Mouse (Mus musculus): ENCODE results near the gene Ptprd.

DNA sequence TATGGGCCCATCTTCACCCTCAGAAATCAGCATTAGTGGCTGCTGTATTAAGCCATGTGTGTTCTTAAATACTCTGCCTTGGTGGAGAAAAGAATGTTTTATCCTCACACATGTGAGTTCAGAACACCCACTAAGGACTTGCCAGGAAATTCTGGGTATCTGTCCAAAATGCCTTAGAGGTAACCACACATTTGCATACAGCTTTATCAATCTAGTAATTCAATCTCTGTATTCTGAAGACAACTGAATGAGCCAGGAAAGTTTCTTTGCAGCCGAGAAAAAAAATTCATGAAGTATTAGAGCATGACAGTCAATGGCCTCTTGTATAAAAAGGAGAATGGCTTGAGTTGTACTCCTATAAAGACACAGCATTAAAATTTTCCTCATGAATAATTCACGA, 2057.6 kb downstream of the Ptprd start:
- TF ChIP-seq CTCF (conservative IDR thresholded peaks at IDR 0.05; ENCODE audit: low read length) (no peak), POU5F1 (IDR thresholded peaks at IDR 0.05; ENCODE audit: borderline replicate concordance, low read length) (no peak)
